Mouse (Mus musculus) left cerebral cortex, adult 18-20 months (tissue): Measurements from ENCODE around the gene Prom1. TPM values are rescaled to one million over a fixed set of nuclear protein-coding genes. Genes with fewer than 3 reads are reported as not detected.
"Not testable (repeated sequence)": the region's sequence is repeated elsewhere in the genome, so short reads cannot be mapped to it uniquely, and the experiment has no call there.

Experiments used
- DNase-seq, 2 experiments: peaks; one replicate each; pipeline ENCODE4 v3.0.0; 2021 to 2022; ENCODE audit warnings: low spot score in 2 of 2, mixed read lengths in 1 of 2
- long read RNA-seq, 2 experiments: library from polyadenylated mRNA; stranded (forward); transcript quantifications; one replicate each; pipeline ENCODE4 v2.0.0; 2021
- total RNA-seq, 2 experiments: library from RNA; stranded (reverse); gene quantifications; 2 replicates each; pipeline ENCODE4 v1.2.3; 2021

Prom1 gene
- 10 to 100 TPM in 1 of 2 experiments, 1 to 10 TPM in 1; 9.5 to 14.3 TPM for total RNA-seq
- long read RNA-seq, experiment 1, transcript Prom1-203 (27 exons, 3,664 nt) = major isoform, 5 of 10 reads
- long read RNA-seq, experiment 1, partial matches to known transcripts = 1 of 10 reads
- long read RNA-seq, experiment 1, other reads (novel, unspliced or antisense) = 4 of 10 reads
- long read RNA-seq, experiment 2, partial matches to known transcripts = 1 of 6 reads
- long read RNA-seq, experiment 2, other reads (novel, unspliced or antisense) = 1 of 6 reads

DNA sequence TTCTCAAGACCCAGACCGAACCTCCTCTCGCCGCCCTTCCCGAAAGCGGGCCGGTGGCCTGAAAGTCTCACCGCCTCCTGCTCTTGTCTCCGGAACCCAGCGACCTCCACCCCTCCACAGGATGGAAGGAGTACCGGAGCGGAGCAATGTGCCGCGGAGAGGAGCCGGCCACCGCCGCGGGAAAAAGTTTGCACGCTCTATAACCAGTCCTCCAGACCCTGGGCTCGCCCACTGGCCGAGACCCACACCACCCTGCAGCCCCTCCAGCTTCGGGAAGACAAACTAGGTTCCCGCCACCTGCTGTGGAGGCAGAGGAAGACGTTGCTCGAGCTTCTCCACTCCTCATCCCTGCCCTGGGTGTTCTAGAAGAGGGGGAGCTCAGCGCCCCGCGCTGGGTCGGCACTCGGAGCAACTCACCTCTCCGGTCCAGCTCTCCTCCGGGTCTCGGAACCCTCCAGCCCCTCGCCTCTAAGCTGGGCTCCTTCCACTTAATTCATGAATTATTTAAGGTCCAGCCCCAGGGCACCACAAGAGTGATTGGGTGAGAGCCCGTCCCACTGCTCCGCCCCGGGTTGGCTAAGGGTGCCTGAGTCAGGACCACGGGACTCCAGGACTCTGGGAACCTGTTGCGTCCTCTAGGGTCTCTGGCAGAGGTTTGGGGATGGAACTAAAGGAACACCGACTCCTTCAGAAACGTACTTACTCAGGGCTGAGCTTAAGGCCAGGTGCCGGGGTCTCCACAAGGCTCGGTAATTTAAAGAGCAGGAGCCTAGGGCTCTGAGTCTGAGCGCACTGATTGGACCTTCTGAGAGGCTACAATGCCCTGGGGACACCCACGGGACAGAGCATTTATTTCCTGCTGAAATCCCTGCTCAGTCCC lies at the start of gene Prom1:
Gene Prom1 (minus strand): TSS at position 802 of the 880 bp plus-strand sequence.
- DNase-seq = no peak

GRCm38 (mm10) chr5:44147732-44148131 lies 45.9 kb upstream of the Prom1 start:
- DNase-seq = no peak

GRCm38 (mm10) chr5:44146437-44147332 lies 44.9 kb upstream of the Prom1 start:
- DNase-seq = no peak

GRCm38 (mm10) chr5:44143467-44144235 lies 41.8 kb upstream of the Prom1 start:
- no peak for DNase-seq

- DNase-seq = no peak
Observed at GRCm38 (mm10) chr5:44127487-44127886, 25.7 kb upstream of the Prom1 start.

DNA sequence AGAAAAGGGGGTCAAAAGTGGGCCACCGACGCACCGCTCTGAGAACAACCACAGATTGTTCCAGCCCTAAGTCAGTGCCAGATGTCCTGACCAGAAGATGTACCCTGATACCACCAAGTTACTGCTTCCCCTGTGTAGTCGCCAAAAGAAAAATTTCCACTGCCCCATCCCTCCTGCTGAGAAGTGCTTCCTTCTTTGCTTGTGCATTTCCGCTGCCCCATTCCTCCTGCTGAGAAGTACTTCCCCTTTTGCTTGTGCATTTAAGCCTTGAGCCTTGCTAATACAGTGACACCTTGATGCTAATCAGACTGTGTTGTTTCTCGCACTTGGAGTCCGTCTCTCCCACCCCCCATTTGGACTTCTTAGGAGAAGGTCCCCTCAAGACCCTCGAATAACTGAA lies 24.7 kb upstream of the Prom1 start:
- not testable (repeated sequence) for DNase-seq

DNA sequence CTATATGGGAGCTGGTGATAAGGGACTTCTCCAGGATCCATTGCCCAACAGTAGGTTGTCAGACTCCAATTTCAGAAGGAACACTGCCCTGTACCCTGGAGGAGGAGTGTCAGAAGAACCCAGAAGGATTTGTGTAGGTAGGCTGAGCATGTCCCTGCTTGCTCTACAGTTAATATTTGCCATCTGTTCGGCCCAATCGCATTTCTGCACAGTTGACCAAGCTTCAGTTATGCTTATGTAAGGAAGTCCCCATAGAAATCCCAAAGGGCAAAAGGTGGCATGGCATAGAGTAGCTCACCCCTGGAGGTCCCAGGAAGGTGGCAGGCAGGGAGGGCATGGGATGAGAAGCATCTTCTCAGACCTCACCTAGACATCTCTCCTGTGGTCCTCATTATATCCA lies 19.6 kb upstream of the Prom1 start:
- DNase-seq = no peak

DNA sequence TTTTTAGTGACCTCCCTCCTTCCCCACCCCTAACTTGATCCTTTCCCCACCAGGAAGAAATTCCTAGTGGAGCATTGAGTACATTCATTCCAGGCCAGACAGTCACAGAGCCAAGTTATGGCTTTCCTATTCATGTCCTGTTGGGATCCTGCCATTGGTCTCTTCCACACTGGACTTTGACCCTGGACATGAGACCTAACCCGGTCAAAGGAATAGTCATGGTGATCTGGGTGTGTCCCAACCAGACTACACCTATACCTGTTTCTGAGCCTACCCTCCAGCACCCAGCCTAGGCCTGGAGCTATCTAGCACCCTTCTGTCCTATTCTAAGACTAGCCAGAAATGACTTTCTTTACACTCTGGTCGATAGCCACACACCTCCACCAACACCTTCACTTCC lies 11.3 kb upstream of the Prom1 start:
- DNase-seq = no peak

- DNase-seq = no peak
Observed at GRCm38 (mm10) chr5:44109121-44109520, 7.3 kb upstream of the Prom1 start.

DNA sequence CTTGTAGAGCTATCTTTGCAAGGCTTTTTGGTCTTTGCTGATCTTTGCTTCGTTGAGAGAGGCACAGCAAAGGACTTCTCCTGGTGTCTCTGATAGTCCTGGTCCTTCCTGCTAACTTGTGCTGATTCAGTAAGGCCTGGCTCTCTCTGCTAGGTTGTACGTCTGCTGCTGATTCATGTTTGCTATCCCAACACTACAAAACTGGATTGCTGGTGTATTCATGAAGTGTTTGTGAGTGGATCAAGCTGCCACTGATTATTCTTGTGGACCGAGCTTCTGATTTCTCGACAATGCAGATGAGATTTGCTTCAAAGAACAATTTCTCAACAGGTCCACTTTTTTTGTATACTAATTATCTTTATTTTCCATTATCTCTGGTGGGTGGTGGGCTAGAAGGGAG lies 6.3 kb upstream of the Prom1 start:
- no peak for DNase-seq

GRCm38 (mm10) chr5:44105192-44105591 lies 3.4 kb upstream of the Prom1 start:
- no peak for DNase-seq

DNA sequence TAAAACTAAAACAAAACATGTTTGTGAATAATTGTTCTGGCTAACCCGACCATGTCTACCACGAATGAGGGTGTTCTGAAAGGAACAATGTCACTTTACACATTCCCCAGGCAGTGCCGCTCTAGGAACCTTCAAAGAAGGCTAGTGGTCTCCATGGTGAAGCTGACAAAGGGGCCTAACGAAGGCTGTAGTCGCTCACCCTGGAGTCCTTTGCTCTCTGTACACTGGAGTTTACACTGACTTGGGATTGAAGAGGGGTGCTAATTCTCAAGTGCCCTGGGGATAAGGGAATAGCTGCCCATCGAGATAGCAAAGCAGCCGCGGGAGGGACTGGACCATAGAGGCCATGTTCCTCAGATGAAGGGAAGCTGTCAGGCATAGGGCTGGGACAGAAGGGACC lies 2.9 kb upstream of the Prom1 start:
- DNase-seq = no peak

- no peak for DNase-seq
Observed at GRCm38 (mm10) chr5:44104120-44104519, 2.3 kb upstream of the Prom1 start.

- DNase-seq = no peak
Observed at GRCm38 (mm10) chr5:44103121-44103520, 1.3 kb upstream of the Prom1 start.

GRCm38 (mm10) chr5:44100544-44101230 lies 1.1 kb downstream of the Prom1 start:
- peak; percentile 8 to 15 for DNase-seq

GRCm38 (mm10) chr5:44100187-44100543 lies 1.7 kb downstream of the Prom1 start:
- DNase-seq = no peak

DNA sequence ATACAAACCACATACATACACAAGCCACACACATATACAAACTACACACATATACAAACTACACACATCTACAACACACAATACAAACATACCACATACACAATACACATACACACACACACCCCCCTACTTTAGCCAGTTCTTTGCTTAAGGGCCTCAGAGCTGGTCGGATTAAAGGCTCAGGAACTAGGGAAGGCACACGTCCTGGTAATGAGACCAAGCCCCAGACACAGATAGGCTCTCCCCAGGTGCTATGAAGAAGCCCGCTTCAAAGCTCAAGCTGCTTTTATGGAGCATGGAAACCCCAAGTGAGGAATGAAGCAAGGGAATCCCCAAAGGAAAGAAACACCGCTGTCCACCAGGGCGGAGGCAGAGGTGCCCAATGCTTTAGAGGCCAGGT lies 4.8 kb downstream of the Prom1 start:
- DNase-seq = no peak

DNA sequence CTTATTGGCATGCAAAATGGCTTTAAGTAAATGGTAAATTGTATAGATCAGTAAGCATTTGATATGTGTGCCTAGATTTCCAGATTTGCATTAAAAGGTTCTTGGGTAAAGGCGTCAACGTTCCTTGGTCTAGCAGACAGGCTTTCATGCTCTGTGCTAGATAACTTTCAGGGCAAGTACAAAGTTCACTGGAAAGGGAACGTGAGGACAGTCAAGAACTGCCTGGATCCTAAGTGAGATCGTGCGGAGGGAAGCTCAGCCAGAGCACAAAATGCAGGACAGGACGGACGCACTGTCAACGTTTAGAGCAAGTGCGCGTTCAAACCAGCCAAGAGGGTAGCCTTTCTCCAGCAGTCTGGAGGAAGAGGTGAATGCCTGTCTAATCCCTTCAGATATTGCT lies 5.7 kb downstream of the Prom1 start:
- no peak for DNase-seq

- DNase-seq = no peak
Observed at GRCm38 (mm10) chr5:44095697-44096096, 6.1 kb downstream of the Prom1 start.

- DNase-seq = no peak
Observed at GRCm38 (mm10) chr5:44087034-44087433, 14.8 kb downstream of the Prom1 start.
